Mouse (Mus musculus): ENCODE measurements at regions not wholly inside any gene's neighbourhood (a gene's known extent, or its start where the extent isn't known, plus 50 kb on each side); places are given as distances from the start of the nearest gene placed in this dataset.
A peak's percentile ranks its signal among the peaks of the same experiment; 100 is the strongest.

DNA sequence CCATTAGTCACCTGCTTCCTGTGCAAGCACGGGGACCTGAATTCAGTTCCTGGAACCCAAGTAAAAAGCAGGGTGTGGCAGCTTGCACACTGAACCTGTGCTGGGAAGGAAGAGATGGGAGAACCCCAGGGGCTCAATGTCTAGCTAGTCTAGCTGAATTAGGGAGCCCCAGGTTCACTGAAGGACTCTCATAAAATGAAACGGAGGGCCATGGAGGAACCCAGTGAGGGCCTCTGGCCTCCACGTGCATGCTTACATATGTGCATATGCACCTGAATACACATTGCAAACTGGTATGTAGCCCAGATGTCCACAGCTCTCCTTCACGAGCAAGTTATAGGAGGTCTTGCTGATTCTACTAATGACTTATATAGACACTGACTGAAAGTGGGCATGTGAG lies 135.4 kb downstream of the Anxa2 start:
- no peak for ATAC-seq
- no peak overlapping the region for H3K27ac ChIP-seq (ENCODE audit: low read depth, low read length)
- WGBS: 72% methylated on average over 4 of the region's 4 CpGs

DNA sequence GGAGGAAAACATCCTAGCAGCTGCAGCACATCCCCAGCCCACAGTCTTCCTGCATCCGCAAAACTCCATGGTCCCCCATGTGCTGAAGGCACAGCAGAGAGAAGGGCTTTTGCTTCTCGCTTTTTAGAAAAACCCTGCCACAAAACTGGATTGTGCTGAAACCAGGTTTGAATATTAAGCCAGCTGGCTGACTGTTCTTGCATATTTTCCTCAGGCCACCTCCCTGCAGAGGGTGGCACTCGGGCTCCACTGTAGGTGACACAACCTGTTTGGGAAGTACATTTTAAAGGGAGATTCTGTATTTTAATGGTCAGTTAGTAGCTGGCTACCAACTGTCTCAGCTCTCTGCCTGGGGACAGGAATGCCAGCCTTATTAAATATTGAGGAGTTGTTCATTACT lies 133.7 kb downstream of the Anxa2 start:
- 74% methylated on average over 3 of the region's 3 CpGs for WGBS
- H3K27me3 ChIP-seq (replicated peaks; ENCODE audit: control insufficient read depth, insufficient read depth, low read length): no peaks in the 10 kb centered on the region
- no peak for ATAC-seq

More for the DNA sequence above, 135.4 kb downstream of the Anxa2 start:
- H3K36me3 ChIP-seq (ENCODE audit: control insufficient read depth, insufficient read depth): no peaks in the 10 kb centered on the region
- H3K27me3 ChIP-seq (replicated peaks; ENCODE audit: control insufficient read depth, insufficient read depth, low read length): no peaks in the 10 kb centered on the region
- no peak overlapping the region for H3K4me3 ChIP-seq (ENCODE audit: low read depth, low read length)
- no peak for TF ChIP-seq CTCF (IDR thresholded peaks at IDR 0.05; ENCODE audit: low read depth)
- no peaks in the 10 kb centered on the region for H3K4me1 ChIP-seq (replicated peaks; ENCODE audit: control insufficient read depth, insufficient read depth, low read length)
- no peak overlapping the region for H3K9ac ChIP-seq (ENCODE audit: low read depth, low read length)
- no peaks in the 10 kb centered on the region for H3K9me3 ChIP-seq (ENCODE audit: control insufficient read depth)
- no peak overlapping the region for H3K4me2 ChIP-seq (replicated peaks; ENCODE audit: low read depth)

DNA sequence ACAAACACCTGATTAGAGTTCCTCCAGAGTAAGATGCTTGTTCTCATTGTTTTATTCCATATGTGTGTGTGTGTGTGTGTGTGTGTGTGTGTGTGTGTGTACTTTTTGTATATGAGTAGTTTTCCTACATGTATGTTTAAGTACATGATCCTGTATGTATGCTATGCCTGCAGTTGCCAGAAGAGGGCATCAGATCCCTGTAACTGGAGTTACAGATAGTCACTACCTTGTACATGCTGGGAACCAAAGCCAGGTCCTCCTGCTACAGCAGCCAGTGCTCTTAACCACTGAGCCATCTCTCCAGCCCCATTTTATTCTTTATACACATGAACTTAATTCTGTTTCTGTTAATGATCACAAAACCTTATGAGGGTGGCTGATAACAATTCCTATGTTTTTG lies 127.8 kb downstream of the Anxa2 start:
- no peaks in the 10 kb centered on the region for H3K9me3 ChIP-seq (ENCODE audit: control insufficient read depth)
- TF ChIP-seq CTCF (IDR thresholded peaks at IDR 0.05; ENCODE audit: low read depth): peak; percentile 46
- H3K4me2 ChIP-seq (replicated peaks; ENCODE audit: low read depth): no peak overlapping the region
- H3K27me3 ChIP-seq (replicated peaks; ENCODE audit: control insufficient read depth, insufficient read depth, low read length): no peaks in the 10 kb centered on the region
- H3K36me3 ChIP-seq (ENCODE audit: control insufficient read depth, insufficient read depth): no peaks in the 10 kb centered on the region
- no peak overlapping the region for H3K9ac ChIP-seq (ENCODE audit: low read depth, low read length)
- no peak overlapping the region for H3K4me3 ChIP-seq (ENCODE audit: low read depth, low read length)
- ATAC-seq: no peak
- no peak overlapping the region for H3K27ac ChIP-seq (ENCODE audit: low read depth, low read length)
- no peaks in the 10 kb centered on the region for H3K4me1 ChIP-seq (replicated peaks; ENCODE audit: control insufficient read depth, insufficient read depth, low read length)

More for the DNA sequence above, 133.7 kb downstream of the Anxa2 start:
- Histone ChIP-seq H3K4me2 (replicated peaks; ENCODE audit: low read depth) (no peak overlapping the region), H3K9me3 (ENCODE audit: control insufficient read depth) (no peaks in the 10 kb centered on the region), H3K4me1 (replicated peaks; ENCODE audit: control insufficient read depth, insufficient read depth, low read length) (no peaks in the 10 kb centered on the region), H3K4me3 (ENCODE audit: low read depth, low read length) (no peak overlapping the region), H3K9ac (ENCODE audit: low read depth, low read length) (no peak overlapping the region), H3K36me3 (ENCODE audit: control insufficient read depth, insufficient read depth) (no peaks in the 10 kb centered on the region), H3K27ac (ENCODE audit: low read depth, low read length) (no peak overlapping the region)
- TF ChIP-seq CTCF (IDR thresholded peaks at IDR 0.05; ENCODE audit: low read depth): no peak

DNA sequence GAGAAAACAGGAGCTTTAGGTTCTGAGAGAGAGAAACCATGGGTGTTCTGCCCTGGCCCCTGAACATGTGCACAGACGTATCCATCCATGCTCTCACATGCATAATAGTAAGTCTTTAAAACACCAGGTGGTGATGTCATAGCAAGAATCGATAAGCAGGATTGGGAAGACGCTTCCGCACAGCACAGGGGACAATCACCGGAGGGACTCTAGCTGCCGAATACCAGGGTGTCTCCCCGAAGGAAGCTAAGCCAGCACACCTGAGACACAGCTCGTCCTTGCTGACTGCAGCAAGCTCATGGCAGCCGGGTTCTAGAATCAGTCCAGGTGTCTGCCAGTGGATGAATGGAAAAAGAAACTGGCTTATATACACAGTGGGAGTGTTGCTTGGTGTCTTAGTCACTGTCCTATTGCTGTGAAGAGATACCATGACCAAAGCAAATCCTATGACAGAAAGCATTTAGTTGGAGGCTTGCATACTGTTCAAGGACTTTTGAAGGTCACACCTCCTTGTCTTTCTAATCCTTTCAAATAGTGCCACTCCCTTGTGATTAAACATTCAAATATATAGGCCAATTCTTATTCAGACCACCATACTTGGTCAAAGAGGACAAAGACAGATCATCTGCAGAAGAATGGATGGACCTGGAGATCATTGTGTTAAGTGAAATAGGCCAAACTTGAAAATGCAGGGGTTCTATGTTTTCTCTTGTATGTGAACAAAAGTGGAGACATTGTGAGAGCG lies 124.4 kb downstream of the Anxa2 start:
- H3K36me3 ChIP-seq (ENCODE audit: control insufficient read depth, insufficient read depth): no peaks in the 10 kb centered on the region
- no peak overlapping the region for H3K4me3 ChIP-seq (ENCODE audit: low read depth, low read length)
- H3K4me1 ChIP-seq (replicated peaks; ENCODE audit: control insufficient read depth, insufficient read depth, low read length): no peaks in the 10 kb centered on the region
- no peak overlapping the region for H3K9ac ChIP-seq (ENCODE audit: low read depth, low read length)
- no peaks in the 10 kb centered on the region for H3K9me3 ChIP-seq (ENCODE audit: control insufficient read depth)
- H3K27me3 ChIP-seq (replicated peaks; ENCODE audit: control insufficient read depth, insufficient read depth, low read length): no peaks in the 10 kb centered on the region
- 90% methylated on average over 10 of the region's 10 CpGs for WGBS
- TF ChIP-seq CTCF (IDR thresholded peaks at IDR 0.05; ENCODE audit: low read depth): no peak
- no peak overlapping the region for H3K4me2 ChIP-seq (replicated peaks; ENCODE audit: low read depth)
- H3K27ac ChIP-seq (ENCODE audit: low read depth, low read length): no peak overlapping the region
- no peak for ATAC-seq

DNA sequence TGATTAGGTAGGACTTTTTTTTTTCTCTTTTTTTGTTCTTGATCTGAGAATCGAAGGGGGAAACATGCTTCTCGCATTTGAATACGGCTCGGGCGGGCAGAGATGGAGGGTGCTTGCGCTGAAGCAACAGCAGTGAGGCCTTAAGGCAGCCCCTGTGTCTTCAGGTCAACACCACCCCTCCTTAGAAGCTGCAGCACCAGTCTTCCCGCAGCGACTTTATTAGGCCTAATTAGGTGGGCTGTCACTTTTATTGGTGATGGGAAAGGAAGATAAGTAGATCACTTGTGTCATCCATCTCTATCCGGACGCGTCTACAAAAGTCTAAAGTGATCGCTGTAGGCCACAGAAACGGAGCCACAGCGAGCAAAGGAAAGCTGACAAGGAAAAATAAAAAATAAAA lies 122.0 kb downstream of the Anxa2 start:
- H3K27me3 ChIP-seq (replicated peaks; ENCODE audit: control insufficient read depth, insufficient read depth, low read length): no peaks in the 10 kb centered on the region
- H3K9ac ChIP-seq (ENCODE audit: low read depth, low read length): no peak overlapping the region
- WGBS: 36% methylated on average over 14 of the region's 14 CpGs
- H3K9me3 ChIP-seq (ENCODE audit: control insufficient read depth): no peaks in the 10 kb centered on the region
- no peak overlapping the region for H3K27ac ChIP-seq (ENCODE audit: low read depth, low read length)
- TF ChIP-seq CTCF (IDR thresholded peaks at IDR 0.05; ENCODE audit: low read depth): no peak
- H3K4me2 ChIP-seq (replicated peaks; ENCODE audit: low read depth): no peak overlapping the region
- no peak for ATAC-seq
- no peak overlapping the region for H3K4me3 ChIP-seq (ENCODE audit: low read depth, low read length)
- H3K4me1 ChIP-seq (replicated peaks; ENCODE audit: control insufficient read depth, insufficient read depth, low read length): no peaks in the 10 kb centered on the region
- no peaks in the 10 kb centered on the region for H3K36me3 ChIP-seq (ENCODE audit: control insufficient read depth, insufficient read depth)

GRCm38 (mm10) chr9:69568631-69569230 lies 115.3 kb downstream of the Anxa2 start:
- no peak overlapping the region for H3K4me2 ChIP-seq (replicated peaks; ENCODE audit: low read depth)
- H3K4me1 ChIP-seq (replicated peaks; ENCODE audit: control insufficient read depth, insufficient read depth, low read length): no peaks in the 10 kb centered on the region
- no peaks in the 10 kb centered on the region for H3K36me3 ChIP-seq (ENCODE audit: control insufficient read depth, insufficient read depth)
- 62% methylated on average over 13 of the region's 13 CpGs for WGBS
- H3K9ac ChIP-seq (ENCODE audit: low read depth, low read length): no peak overlapping the region
- H3K27me3 ChIP-seq (replicated peaks; ENCODE audit: control insufficient read depth, insufficient read depth, low read length): no peaks in the 10 kb centered on the region
- TF ChIP-seq CTCF (IDR thresholded peaks at IDR 0.05; ENCODE audit: low read depth): no peak
- no peak for ATAC-seq
- H3K4me3 ChIP-seq (ENCODE audit: low read depth, low read length): no peak overlapping the region
- no peak overlapping the region for H3K27ac ChIP-seq (ENCODE audit: low read depth, low read length)
- no peaks in the 10 kb centered on the region for H3K9me3 ChIP-seq (ENCODE audit: control insufficient read depth)

Data from intestine, postnatal 0 days (tissue).